Mouse (Mus musculus): Measurements from ENCODE around the gene Spata48. TPM values are rescaled to one million over a fixed set of nuclear protein-coding genes. Genes with fewer than 3 reads are reported as not detected.

Gene Spata48
- polyA plus RNA-seq, 1 experiment from 2014 or later, result 1.4 TPM

- Histone ChIP-seq H3K27me3 (no peaks in the 10 kb centered on the region), H3K36me3 (no peaks in the 10 kb centered on the region), H3K4me3 (no peak overlapping the region), H3K9ac (no peak overlapping the region), H3K4me2 (no peak overlapping the region), H3K9me3 (replicated peaks) (no peaks in the 10 kb centered on the region), H3K4me1 (replicated peaks) (no peaks in the 10 kb centered on the region), H3K27ac (no peak overlapping the region)
- ATAC-seq (replicated peaks; ENCODE audit: insufficient number of reproducible peaks, insufficient read depth, low FRiP score, low read depth), result no peak
- 50% methylated on average over 2 of the region's 2 CpGs for WGBS
Measured at GRCm38 (mm10) chr11:11512056-11512455, 50.2 kb downstream of the Spata48 start.

- no peaks in the 10 kb centered on the region for H3K9me3 ChIP-seq (replicated peaks)
- 50% methylated on average over 2 of the region's 2 CpGs for WGBS
- no peak overlapping the region for H3K9ac ChIP-seq
- no peaks in the 10 kb centered on the region for H3K27me3 ChIP-seq
- ATAC-seq (replicated peaks; ENCODE audit: insufficient number of reproducible peaks, insufficient read depth, low FRiP score, low read depth), result no peak
- no peaks in the 10 kb centered on the region for H3K36me3 ChIP-seq
- no peak overlapping the region for H3K27ac ChIP-seq
- no peak overlapping the region for H3K4me2 ChIP-seq
- H3K4me1 ChIP-seq (replicated peaks), result no peaks in the 10 kb centered on the region
- H3K4me3 ChIP-seq, result no peak overlapping the region
Measured at GRCm38 (mm10) chr11:11513008-11513799, 51.3 kb downstream of the Spata48 start.

GRCm38 (mm10) chr11:11514920-11515319 lies 53.0 kb downstream of the Spata48 start:
- Histone ChIP-seq H3K4me3 (no peak overlapping the region), H3K9me3 (replicated peaks) (no peaks in the 10 kb centered on the region), H3K27me3 (no peaks in the 10 kb centered on the region), H3K4me1 (replicated peaks) (no peaks in the 10 kb centered on the region), H3K27ac (no peak overlapping the region), H3K9ac (no peak overlapping the region), H3K4me2 (no peak overlapping the region), H3K36me3 (no peaks in the 10 kb centered on the region)
- 82% methylated on average over 4 of the region's 4 CpGs for WGBS
- no peak for ATAC-seq (replicated peaks; ENCODE audit: insufficient number of reproducible peaks, insufficient read depth, low FRiP score, low read depth)

GRCm38 (mm10) chr11:11517781-11518435 lies 56.0 kb downstream of the Spata48 start:
- Histone ChIP-seq H3K4me2 (no peak overlapping the region), H3K27me3 (no peaks in the 10 kb centered on the region), H3K36me3 (no peaks in the 10 kb centered on the region), H3K4me1 (replicated peaks) (no peaks in the 10 kb centered on the region), H3K9ac (no peak overlapping the region), H3K9me3 (replicated peaks) (no peaks in the 10 kb centered on the region), H3K4me3 (no peak overlapping the region), H3K27ac (no peak overlapping the region)
- WGBS, result 84% methylated on average over 1 of the region's 1 CpGs
- ATAC-seq (replicated peaks; ENCODE audit: insufficient number of reproducible peaks, insufficient read depth, low FRiP score, low read depth), result no peak

- Histone ChIP-seq H3K4me1 (replicated peaks) (no peaks in the 10 kb centered on the region), H3K27ac (no peak overlapping the region), H3K4me3 (no peak overlapping the region), H3K4me2 (no peak overlapping the region), H3K9ac (no peak overlapping the region), H3K36me3 (no peaks in the 10 kb centered on the region), H3K27me3 (no peaks in the 10 kb centered on the region), H3K9me3 (replicated peaks) (no peaks in the 10 kb centered on the region)
- 73% methylated on average over 10 of the region's 10 CpGs for WGBS
- no peak for ATAC-seq (replicated peaks; ENCODE audit: insufficient number of reproducible peaks, insufficient read depth, low FRiP score, low read depth)
Measured at GRCm38 (mm10) chr11:11519255-11520243, 57.7 kb downstream of the Spata48 start.

- H3K4me3 ChIP-seq, result no peak overlapping the region
- H3K4me2 ChIP-seq, result no peak overlapping the region
- no peak overlapping the region for H3K27ac ChIP-seq
- no peaks in the 10 kb centered on the region for H3K36me3 ChIP-seq
- WGBS, result 55% methylated on average over 5 of the region's 5 CpGs
- H3K9me3 ChIP-seq (replicated peaks), result no peaks in the 10 kb centered on the region
- H3K9ac ChIP-seq, result no peak overlapping the region
- no peaks in the 10 kb centered on the region for H3K4me1 ChIP-seq (replicated peaks)
- no peak; the same call in 1 of the 2 replicates for ATAC-seq (replicated peaks; ENCODE audit: insufficient number of reproducible peaks, insufficient read depth, low FRiP score, low read depth)
- H3K27me3 ChIP-seq, result no peaks in the 10 kb centered on the region
Measured at GRCm38 (mm10) chr11:11521908-11522441, 60.1 kb downstream of the Spata48 start.

GRCm38 (mm10) chr11:11528760-11529159 lies 66.9 kb downstream of the Spata48 start:
- H3K4me1 ChIP-seq (replicated peaks), result no peaks in the 10 kb centered on the region
- WGBS, result 64% methylated on average over 11 of the region's 11 CpGs
- H3K27me3 ChIP-seq, result no peaks in the 10 kb centered on the region
- no peaks in the 10 kb centered on the region for H3K36me3 ChIP-seq
- H3K9me3 ChIP-seq (replicated peaks), result no peaks in the 10 kb centered on the region
- H3K4me2 ChIP-seq, result no peak overlapping the region
- no peak for ATAC-seq (replicated peaks; ENCODE audit: insufficient number of reproducible peaks, insufficient read depth, low FRiP score, low read depth)
- H3K4me3 ChIP-seq, result no peak overlapping the region
- no peak overlapping the region for H3K9ac ChIP-seq
- H3K27ac ChIP-seq, result no peak overlapping the region

- H3K4me1 ChIP-seq (replicated peaks), result no peaks in the 10 kb centered on the region
- no peak overlapping the region for H3K4me3 ChIP-seq
- H3K9me3 ChIP-seq (replicated peaks), result no peaks in the 10 kb centered on the region
- 55% methylated on average over 6 of the region's 6 CpGs for WGBS
- no peak overlapping the region for H3K4me2 ChIP-seq
- H3K27me3 ChIP-seq, result no peaks in the 10 kb centered on the region
- ATAC-seq (replicated peaks; ENCODE audit: insufficient number of reproducible peaks, insufficient read depth, low FRiP score, low read depth), result no peak
- H3K9ac ChIP-seq, result no peak overlapping the region
- no peaks in the 10 kb centered on the region for H3K36me3 ChIP-seq
- no peak overlapping the region for H3K27ac ChIP-seq
Measured at GRCm38 (mm10) chr11:11529165-11529564, 67.3 kb downstream of the Spata48 start.

- no peaks in the 10 kb centered on the region for H3K9me3 ChIP-seq (replicated peaks)
- H3K4me3 ChIP-seq, result no peak overlapping the region
- WGBS, result 64% methylated on average over 2 of the region's 2 CpGs
- H3K36me3 ChIP-seq, result no peaks in the 10 kb centered on the region
- no peaks in the 10 kb centered on the region for H3K27me3 ChIP-seq
- no peak overlapping the region for H3K4me2 ChIP-seq
- no peak for ATAC-seq (replicated peaks; ENCODE audit: insufficient number of reproducible peaks, insufficient read depth, low FRiP score, low read depth)
- H3K9ac ChIP-seq, result no peak overlapping the region
- no peak overlapping the region for H3K27ac ChIP-seq
- H3K4me1 ChIP-seq (replicated peaks), result no peaks in the 10 kb centered on the region
Measured at GRCm38 (mm10) chr11:11530126-11530525, 68.2 kb downstream of the Spata48 start.

GRCm38 (mm10) chr11:11536295-11536694 lies 74.4 kb downstream of the Spata48 start:
- H3K36me3 ChIP-seq, result no peaks in the 10 kb centered on the region
- H3K9me3 ChIP-seq (replicated peaks), result no peaks in the 10 kb centered on the region
- H3K4me2 ChIP-seq, result no peak overlapping the region
- no peak overlapping the region for H3K9ac ChIP-seq
- ATAC-seq (replicated peaks; ENCODE audit: insufficient number of reproducible peaks, insufficient read depth, low FRiP score, low read depth), result no peak
- WGBS, result 79% methylated on average over 1 of the region's 1 CpGs
- H3K27ac ChIP-seq, result no peak overlapping the region
- no peaks in the 10 kb centered on the region for H3K4me1 ChIP-seq (replicated peaks)
- H3K27me3 ChIP-seq, result no peaks in the 10 kb centered on the region
- no peak overlapping the region for H3K4me3 ChIP-seq

GRCm38 (mm10) chr11:11545948-11546347 lies 84.1 kb downstream of the Spata48 start:
- no peak for ATAC-seq (replicated peaks; ENCODE audit: insufficient number of reproducible peaks, insufficient read depth, low FRiP score, low read depth)
- H3K9me3 ChIP-seq (replicated peaks), result no peaks in the 10 kb centered on the region
- H3K36me3 ChIP-seq, result no peaks in the 10 kb centered on the region
- H3K9ac ChIP-seq, result no peak overlapping the region
- H3K4me2 ChIP-seq, result no peak overlapping the region
- H3K4me3 ChIP-seq, result no peak overlapping the region
- no peaks in the 10 kb centered on the region for H3K27me3 ChIP-seq
- H3K4me1 ChIP-seq (replicated peaks), result no peaks in the 10 kb centered on the region
- H3K27ac ChIP-seq, result no peak overlapping the region
- 79% methylated on average over 3 of the region's 3 CpGs for WGBS
